ENCODE assay signal across 9 mouse cellular contexts in the genomic region with DNA sequence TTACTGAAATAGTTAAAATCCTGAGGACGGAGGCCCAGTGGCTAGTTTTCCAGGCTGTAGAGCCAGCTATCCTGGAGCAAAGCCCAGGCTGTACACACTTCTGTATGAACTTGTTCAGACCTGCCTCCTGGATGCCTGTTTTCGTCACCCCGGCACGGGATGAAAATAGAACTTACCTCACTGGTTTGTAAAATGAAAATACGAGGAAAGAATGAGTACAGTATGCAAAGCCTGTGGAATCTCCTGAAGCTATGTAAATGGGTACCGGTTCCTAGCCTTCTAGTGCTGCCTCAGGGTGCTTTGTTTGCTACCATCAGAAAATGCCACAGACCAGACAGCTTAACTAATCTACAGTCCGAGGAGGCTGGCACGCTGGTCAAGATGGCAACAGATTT.
DNase-seq lines count a peak whose midpoint lies in the region; ATAC-seq and TF ChIP-seq lines count a peak whose summit lies in the region.
"Had no signal": no experiment of that assay in that cellular context is flagged by ENCODE, and none has a peak within 500 bp of the region (broad histone marks: within the 10 kb centered on the region; RNA-seq: fewer than 3 reads in every experiment).

No protein-coding gene starts in this region.

- TF ChIP-seq EP300 in liver, postnatal 0 days (IDR thresholded peaks at IDR 0.05; ENCODE audit: low read depth) = no peak

- H3K4me2 ChIP-seq in liver, postnatal 0 days (ENCODE audit: low read depth, low read length) = no peak overlapping the region
- H3K4me2 ChIP-seq in stomach, embryonic 15.5 days = peak overlapping the region; percentile 19
- H3K4me2 ChIP-seq: neural tube, embryonic 13.5 days had no signal

- no peaks in the 10 kb centered on the region for H3K27me3 ChIP-seq in liver, postnatal 0 days (ENCODE audit: insufficient read depth, low read length)
- no peaks in the 10 kb centered on the region for H3K27me3 ChIP-seq in stomach, embryonic 15.5 days (replicated peaks)
- H3K27me3 ChIP-seq: neural tube, embryonic 13.5 days had no signal

- no peak overlapping the region for H3K4me3 ChIP-seq in liver, postnatal 0 days (ENCODE audit: low read depth, low read length)
- no peak overlapping the region for H3K4me3 ChIP-seq in stomach, embryonic 15.5 days (replicated peaks)
- H3K4me3 ChIP-seq: neural tube, embryonic 13.5 days had no signal

- ATAC-seq in liver, postnatal 0 days = peak; percentile 54; the same call in 1 of the 2 replicates
- peak; percentile 44; the same call in 1 of the 2 replicates for ATAC-seq in stomach, embryonic 15.5 days (ENCODE audit: insufficient read depth, low FRiP score, low read depth)

- no peak for DNase-seq in liver, postnatal 0 days
- DNase-seq in liver = no peak
- DNase-seq in gastrocnemius, adult 18-20 months (ENCODE audit: low spot score) = peak; percentile 26
- peak; percentile 83 for DNase-seq in heart, postnatal 4 days
- no peak for DNase-seq in frontal cortex, postnatal 36 days (ENCODE audit: low spot score in 2 of 2)
- DNase-seq in left cerebral cortex, adult 9 months (ENCODE audit: low spot score in 2 of 2) = no peak
- DNase-seq in layer of hippocampus, adult 9-11 months = no peak

- no peak for TF ChIP-seq CTCF in liver, postnatal 0 days (IDR thresholded peaks at IDR 0.05; ENCODE audit: low read depth)

- no peaks in the 10 kb centered on the region for H3K9me3 ChIP-seq in liver, postnatal 0 days (ENCODE audit: low read length)
- H3K9me3 ChIP-seq in stomach, embryonic 15.5 days = no peaks in the 10 kb centered on the region
- H3K9me3 ChIP-seq: neural tube, embryonic 13.5 days had no signal

- H3K27ac ChIP-seq in liver, postnatal 0 days (ENCODE audit: low read depth) = no peak overlapping the region
- H3K27ac ChIP-seq in stomach, embryonic 15.5 days = peak overlapping the region; percentile 23; the same call in 1 of the 2 replicates
- H3K27ac ChIP-seq: neural tube, embryonic 13.5 days had no signal

- 52% methylated on average over 8 of the region's 8 CpGs for WGBS in liver, postnatal 0 days (ENCODE audit: insufficient replicate concordance)
- 35% methylated on average over 8 of the region's 8 CpGs for WGBS in stomach, embryonic 15.5 days

- peaks cover 12% of the 10 kb centered on the region for H3K4me1 ChIP-seq in liver, postnatal 0 days (ENCODE audit: insufficient read depth)
- H3K4me1 ChIP-seq in stomach, embryonic 15.5 days = no peaks in the 10 kb centered on the region
- H3K4me1 ChIP-seq: neural tube, embryonic 13.5 days had no signal

- no peaks in the 10 kb centered on the region for H3K36me3 ChIP-seq in liver, postnatal 0 days (replicated peaks; ENCODE audit: insufficient read depth, low read length)
- no peaks in the 10 kb centered on the region for H3K36me3 ChIP-seq in stomach, embryonic 15.5 days
- H3K36me3 ChIP-seq: neural tube, embryonic 13.5 days had no signal

- no peak overlapping the region for H3K9ac ChIP-seq in liver, postnatal 0 days (replicated peaks)
- H3K9ac ChIP-seq in stomach, embryonic 15.5 days = no peak overlapping the region
- H3K9ac ChIP-seq: neural tube, embryonic 13.5 days had no signal

Comparison
In these comparisons a context has a peak if more than half of its experiments do, and no peak if none do; other contexts are left out.
1. DNase-seq: peak in gastrocnemius, adult 18-20 months (single experiment) and heart, postnatal 4 days (single experiment); none in liver, postnatal 0 days (single experiment), liver (single experiment), frontal cortex, postnatal 36 days (0 of 2), left cerebral cortex, adult 9 months (0 of 2) and layer of hippocampus, adult 9-11 months (single experiment).